Mouse (Mus musculus) kidney, postnatal 36 days (tissue): ENCODE results near the gene Efna5.

Experiments
- DNase-seq, 2 experiments: peaks; one replicate each; pipeline ENCODE4 v3.0.0; 2021 to 2022; ENCODE audit warnings: mixed read lengths in 2 of 2

Efna5 gene

DNA sequence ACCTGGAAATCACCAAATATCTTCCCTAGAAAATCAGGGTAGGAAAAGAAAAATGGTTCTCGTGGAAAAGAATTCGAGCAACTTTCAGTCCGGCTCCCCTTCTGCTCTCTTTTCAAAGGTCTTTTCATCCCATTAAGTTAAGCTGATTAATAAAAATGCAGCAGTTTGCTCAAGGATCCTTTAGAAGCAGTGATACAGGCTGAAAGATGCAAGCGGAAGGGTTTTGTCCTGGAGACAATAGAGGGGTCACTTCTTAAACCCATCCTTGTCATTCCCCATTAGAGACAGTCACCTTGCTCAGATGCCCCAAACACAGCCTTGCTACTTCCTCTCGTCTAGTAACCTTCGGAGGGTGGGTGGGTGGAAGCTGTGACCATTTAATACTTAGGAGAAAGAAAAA is 27.4 kb downstream of the Efna5 start:
- DNase-seq: no peak

DNA sequence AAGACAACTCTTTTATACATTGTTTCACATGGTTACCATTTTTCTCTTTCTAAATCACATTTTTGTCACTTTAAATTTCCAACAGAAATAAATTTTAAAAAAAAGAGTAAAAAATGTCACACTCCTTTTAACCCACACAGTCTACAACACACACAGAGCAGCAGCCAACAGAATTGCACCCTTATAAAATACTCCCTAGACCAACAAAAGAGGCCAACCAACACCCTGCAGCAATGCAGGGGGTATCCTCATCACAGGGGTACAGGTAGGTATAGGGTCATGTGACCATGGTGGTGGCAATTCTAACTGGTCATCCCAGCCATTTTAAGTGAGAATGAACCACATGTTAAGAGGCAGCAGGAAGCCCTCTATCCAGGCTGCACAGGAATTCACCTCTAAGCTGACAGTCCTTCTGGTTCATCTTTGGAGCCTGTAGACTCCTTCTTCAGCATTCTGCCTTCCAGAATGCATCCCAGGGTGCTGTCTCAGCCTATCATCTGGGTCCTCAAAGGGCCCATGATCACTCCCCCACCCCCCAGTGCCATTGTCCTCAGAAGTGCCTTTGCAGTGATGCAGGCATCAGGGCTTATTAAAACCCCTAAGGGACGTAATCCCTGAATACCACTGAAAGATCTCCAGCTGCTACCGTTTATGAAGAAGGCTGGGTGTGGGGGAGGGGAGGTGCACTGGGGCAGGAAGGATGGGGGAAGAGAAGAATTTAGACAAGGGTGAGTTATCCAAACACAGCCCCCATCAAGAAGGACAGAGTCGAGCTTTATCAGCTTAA is 28.1 kb downstream of the Efna5 start:
- no peak for DNase-seq

DNA sequence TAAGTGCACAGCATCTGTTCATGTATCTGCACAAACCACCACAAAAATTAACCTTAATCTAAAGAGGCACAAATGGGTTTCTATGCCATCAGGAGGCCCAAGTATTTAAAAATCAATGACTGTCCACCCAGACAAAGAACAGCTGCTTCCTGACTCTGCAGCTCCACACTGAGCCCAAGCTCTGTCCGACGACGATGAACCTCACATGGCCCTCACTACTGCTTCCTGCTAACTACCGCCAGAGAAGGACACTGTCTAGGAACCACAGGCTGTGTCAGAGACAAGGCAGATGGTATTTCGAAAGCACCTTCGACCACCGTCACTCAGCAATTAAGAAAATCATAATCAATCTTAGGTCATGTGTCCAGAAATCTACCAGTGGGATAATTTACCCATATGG is 29.8 kb downstream of the Efna5 start:
- DNase-seq: no peak

DNA sequence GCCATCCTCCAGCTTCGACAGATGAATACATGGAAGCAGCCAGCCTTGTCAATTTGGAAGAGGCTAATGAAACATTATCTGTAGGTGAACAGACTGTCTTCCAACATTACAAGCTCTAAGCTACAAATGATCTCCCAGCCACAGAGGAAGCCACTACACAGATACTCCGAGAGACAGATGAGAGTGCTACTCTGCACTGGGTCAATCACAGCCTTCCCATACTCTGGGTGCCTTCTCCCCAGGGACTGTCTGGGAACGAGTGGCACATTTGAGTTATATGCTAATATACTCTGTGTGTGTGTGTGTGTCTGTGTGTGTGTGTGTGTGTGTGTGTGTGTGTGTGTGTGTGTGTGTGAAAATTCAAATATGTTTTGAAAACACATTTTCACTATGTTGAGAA is 30.5 kb downstream of the Efna5 start:
- DNase-seq: no peak

DNA sequence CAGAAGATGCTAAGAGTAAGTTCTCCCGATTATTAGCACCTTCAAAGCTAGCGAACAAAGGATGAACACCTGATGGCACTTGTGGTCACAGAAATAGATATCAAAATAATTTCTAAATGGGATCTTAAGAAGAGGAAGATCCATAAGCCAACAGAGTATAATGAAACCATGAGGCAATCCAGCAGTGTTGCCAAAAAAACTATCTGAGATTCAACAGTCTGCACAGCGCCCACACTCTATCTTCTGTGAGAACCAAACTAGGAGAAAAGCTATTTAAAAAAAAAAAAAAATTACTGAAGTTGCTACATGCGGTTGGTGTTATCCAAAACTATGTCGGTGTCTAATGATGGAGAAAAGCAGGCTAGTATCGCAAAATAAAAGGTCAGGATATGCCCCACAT is 31.4 kb downstream of the Efna5 start:
- no peak for DNase-seq

DNA sequence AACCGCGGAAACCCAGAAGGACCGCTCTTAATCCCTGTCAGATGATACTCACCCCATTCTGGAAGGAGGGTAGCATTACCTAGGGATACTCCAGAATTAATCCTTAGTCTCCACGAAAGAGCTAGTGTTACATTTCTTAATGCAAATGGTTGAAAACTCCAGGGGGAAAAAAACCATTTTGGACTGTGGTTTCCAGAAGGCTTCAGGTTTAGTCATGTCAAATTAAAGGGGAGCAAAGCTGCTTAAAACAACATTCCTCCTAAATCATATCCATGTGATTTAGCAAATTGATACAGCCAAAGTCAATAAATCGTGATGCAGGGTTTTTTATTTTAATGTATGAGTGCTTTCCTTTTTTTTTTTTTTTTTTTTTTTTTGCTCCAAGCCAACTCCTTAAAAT is 35.5 kb downstream of the Efna5 start:
- no peak for DNase-seq

DNA sequence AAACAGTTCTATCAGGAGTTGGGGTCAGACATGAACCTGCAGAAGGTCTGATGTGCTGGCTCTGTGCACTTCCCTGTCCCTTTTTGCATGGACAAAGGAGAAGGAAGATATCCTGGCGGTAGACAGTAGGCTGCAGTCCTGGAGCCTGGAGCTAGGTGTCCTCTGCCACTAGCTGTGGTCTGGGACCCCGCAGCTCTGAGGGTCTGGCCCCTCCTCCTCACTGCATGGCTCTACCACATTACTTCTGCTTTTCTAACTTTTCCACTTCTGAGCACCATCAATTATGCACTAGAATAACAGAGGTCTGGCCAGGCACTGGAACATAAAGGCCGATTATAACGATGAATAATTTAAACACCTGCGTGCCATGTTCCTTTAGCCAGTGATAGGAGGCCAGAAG is 36.8 kb downstream of the Efna5 start:
- no peak for DNase-seq

DNA sequence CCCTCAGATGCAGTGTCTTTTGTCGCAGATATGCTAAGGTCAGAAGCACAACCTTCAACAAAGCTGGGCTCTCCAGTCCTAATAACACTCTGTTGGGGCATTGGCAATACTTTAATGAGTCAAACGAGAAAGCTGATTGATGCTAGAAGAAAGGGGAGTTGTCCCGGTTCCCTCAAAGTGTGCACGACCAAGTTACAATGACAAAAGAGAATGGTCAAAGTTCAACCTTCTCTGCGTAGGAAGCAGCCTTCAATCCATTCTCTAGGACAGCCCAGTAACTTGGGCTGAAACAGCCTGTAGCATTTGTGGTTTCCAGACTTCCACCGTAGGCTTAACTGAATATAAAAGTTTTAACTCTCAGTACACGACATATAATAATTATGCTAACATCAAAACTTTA is 43.8 kb downstream of the Efna5 start:
- no peak for DNase-seq

DNA sequence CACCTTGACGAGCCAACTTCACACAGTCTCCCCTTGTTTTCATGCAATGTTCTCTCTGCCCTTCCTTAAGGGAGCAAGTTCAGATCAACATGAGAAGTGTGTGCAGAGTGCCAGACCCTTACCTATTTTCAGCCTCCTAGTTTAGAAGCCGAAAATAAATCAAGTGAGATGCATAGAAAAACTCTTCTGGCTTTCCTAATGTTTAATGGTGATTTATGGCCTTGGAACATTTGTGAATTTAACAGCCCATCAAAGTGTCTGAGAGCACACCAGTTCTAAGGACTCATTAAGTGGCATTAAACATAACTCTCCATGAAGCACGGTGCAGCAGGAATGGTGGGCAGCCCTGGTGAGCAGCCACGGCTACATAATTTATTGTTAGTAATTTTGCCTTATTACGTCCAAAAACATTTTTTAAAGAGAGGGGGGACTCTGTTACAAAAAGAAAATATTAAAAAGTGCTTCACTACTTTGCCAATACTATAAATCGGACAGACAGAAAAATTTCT is 44.5 kb downstream of the Efna5 start:
- DNase-seq: no peak

DNA sequence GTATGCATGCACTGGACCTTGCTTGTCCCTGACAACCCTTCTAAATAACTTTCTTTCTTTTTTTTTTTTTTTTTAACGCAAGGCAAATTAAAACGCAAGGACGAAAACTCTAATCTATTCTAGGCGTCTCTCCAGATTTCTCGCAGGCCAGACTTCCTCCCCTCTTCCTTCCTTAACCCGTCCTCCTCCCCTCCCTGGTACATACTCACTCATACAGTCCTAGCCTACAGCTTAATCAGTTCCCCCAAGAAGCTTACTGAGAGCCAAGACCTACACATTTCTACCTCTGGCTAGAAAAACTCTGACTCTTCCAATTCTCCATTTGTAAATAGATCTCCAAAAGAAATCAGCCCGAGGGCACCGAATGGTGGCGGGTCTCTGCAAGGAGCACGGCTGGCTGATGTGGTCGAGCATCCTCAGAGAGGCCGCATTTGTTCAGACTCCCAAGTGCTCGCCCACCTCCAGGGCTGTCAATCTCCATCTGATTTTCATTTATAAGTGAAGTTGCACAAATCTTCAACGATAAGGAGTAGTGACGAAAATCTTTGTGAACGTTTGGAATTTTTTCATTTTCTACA is 48.5 kb downstream of the Efna5 start:
- no peak for DNase-seq

DNA sequence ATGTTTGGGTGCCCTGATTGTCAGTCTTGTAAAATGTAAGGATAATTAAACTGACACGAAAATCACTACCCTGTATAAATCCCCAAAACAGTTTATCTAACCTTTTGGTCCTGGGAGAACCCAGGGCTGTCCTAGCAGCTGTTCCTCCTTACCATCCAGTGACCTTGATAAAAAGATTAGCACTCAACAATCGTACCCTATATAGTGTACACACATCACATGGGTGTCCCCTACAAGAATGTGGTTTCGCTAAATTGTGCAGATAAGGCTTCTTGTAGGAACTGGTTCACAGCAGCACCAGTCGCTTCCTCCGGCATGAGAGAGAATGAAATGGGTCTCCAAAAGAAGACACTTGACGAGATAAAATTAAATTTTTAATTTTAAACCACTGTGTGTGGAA is 53.6 kb downstream of the Efna5 start:
- no peak for DNase-seq

DNA sequence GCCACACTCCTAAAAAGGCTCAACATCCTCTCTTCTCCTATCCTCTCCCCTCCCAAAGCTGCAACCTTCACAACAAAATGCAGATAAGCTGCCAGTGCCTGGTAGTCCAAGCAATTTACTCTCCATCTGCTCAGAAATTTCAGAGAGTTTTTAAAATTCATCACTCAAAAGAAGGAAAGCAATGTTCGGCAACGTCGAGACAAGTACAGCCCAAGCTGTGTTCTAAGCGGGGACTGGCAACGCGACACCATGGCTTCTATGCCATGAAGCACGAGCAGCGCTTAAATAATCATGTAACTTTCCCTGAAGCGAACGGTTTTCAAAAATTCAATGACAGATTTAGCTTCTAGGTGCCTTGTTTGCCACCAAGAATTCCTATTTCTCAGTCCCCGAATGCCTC is 59.9 kb downstream of the Efna5 start:
- DNase-seq: no peak

DNA sequence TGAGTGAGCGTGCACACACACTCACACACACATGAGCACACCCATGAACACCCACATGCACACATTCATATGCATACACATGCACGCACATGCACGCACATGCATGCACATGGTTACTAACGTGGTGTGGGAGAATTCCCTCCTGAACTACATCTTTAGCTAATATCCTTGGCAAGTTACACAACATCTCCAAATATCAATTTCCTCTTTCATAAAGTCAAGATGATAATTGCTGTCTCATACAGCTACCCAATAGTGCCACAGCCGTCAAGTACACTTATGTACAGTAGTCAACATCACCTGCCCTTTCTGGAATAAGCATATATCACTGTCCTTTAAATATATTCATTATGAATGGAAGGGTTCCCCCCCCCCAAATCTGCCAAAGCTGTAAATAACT is 61.2 kb downstream of the Efna5 start:
- no peak for DNase-seq

DNA sequence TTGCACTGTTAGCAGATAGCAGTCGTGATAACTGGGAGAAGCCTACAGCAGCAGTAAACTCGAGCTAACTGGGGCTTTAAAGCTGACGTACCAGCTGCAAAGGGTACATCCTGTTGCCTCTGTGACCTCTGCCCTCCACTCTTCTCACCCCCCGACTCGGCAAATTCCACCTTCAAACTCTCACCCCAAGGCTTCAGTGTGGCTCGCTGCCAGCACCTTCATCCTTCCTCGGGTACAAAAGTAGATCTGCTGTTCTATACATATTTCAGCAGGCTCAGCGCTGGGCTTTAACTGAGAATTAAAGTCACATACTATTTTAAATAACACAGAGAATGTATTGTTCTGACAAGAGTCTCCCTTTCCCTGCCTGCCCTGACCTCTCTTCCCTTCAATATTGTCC is 62.3 kb downstream of the Efna5 start:
- peak; percentile 4 to 18 for DNase-seq

DNA sequence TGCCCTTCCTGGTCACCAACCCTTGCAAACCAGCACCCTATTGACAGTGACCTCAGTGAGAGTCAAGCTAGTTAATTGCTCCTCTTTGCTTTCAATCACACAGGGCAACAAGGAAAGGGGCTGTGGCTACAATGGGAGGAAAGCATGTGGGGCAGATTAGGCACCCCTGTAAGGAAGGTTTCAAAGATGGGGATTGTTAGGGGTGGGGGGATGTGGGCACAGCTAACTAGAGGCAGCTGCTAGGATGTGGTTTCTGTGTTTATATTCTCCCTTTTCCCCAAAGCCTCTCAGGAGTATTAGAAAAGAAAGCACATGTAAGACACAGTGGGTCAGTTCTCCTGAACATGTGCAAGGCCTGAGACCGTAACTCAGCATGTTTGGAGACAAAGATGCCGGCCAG is 62.8 kb downstream of the Efna5 start:
- no peak for DNase-seq

DNA sequence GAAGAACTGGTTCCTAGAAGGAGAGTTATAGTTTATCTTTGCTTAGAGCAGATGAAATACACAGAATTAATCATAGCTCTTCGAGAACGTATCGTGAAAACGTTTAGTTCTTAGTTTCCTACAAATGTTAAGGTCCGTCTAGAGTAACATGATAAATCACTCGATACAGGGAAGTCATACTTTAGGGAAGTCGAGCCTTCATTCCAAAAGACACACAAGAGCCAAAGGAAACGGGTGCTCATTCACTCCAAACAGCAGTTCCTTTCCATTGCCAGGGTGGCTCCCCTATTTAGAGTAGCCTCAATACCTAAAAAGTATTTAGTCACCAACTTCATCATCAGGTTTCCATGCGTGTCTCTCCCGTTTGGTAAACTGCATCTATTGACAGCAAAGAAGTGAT is 64.2 kb downstream of the Efna5 start:
- DNase-seq: no peak

DNA sequence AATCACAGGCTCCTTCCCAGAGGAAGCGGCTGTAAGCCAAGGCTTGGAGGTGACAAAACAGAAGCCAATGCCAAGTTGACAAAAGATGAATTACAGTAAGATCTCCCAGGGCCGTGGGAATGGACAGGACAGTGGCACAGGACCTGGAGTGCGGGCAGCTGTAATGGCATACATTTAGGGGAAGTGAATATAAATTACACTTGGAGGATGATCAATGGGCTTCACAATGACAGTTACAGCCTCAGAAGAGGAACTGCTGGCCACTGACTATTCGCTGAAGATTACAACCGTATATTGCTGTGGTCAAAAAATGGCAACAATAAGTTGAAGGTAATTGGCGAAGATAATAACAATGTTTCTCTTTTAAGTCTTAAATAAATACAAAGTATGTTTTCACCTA is 67.7 kb downstream of the Efna5 start:
- DNase-seq: no peak

DNA sequence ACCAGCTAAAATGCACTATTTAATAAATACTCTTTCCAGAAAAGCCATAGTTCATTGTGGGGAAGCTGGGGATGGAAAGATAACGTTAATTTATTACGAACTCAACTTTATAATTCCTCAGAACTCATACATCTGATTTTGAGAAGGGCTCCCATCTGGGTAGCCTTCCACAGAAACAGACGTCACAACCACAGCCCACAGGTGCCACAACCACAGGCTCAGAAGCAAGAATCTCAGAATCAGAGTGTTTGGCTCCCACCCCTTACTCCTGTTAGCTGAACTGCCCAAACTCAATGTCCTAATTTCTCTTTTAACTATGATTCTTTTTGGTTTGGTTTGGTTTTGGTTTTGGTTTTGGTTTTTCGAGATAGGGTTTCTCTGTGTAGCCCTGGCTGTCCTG is 73.2 kb downstream of the Efna5 start:
- DNase-seq: no peak

DNA sequence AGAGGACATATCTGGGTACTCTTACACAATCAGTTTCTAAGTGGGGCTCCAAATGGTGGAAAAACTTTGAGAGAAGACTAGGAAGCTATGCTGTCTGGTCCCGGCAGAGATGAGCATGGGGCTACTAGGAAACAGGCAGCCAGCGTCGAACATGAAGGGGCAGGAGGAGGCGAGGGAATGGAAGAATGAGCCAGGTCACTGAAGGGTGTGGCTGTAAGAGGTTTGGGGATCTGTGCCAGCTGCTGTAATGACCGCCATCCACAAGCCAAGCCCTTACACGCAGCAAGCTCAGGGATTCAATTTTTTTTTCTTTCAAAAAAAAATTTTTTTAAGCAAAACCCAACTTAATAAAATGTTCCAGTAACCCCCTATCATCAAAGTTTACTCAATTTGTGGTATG is 74.5 kb downstream of the Efna5 start:
- no peak for DNase-seq

DNA sequence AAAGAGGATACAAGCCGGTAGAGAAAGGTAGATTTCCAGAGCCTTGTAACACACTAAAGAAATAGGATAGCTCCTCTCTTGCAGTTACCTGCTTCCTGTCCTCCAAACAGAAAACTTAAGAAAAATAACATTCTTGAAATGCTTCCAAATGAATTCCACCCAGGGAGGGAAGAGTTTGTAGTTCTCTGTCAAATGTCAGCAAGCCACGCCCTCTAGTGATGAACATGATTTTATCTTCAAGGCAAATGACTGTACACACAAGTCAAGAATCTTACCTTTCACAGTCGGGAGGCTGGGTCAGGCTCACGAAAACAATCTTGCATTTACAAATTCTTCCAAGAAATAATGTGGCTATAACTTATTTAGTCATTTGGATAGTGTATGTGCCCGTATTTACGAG is 78.4 kb downstream of the Efna5 start:
- DNase-seq: no peak

DNA sequence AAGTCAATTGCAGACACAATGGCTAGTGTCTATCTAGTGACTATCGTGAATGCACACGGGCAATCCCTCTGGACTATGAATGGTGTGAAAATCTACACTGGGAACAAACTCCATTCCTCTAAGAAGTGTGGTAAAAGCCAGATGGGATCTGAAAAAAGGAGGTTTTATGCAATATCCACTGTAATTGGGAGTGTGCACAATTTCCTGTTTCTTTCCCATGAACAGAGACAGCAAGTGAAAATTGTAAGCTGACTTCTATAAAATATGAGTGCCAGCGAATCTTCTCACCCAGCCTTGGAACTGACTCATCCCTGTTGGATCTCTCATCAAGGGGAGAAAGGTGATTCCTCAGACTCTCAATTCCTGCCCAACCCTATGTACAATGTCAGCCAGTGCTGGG is 83.8 kb downstream of the Efna5 start:
- no peak for DNase-seq

DNA sequence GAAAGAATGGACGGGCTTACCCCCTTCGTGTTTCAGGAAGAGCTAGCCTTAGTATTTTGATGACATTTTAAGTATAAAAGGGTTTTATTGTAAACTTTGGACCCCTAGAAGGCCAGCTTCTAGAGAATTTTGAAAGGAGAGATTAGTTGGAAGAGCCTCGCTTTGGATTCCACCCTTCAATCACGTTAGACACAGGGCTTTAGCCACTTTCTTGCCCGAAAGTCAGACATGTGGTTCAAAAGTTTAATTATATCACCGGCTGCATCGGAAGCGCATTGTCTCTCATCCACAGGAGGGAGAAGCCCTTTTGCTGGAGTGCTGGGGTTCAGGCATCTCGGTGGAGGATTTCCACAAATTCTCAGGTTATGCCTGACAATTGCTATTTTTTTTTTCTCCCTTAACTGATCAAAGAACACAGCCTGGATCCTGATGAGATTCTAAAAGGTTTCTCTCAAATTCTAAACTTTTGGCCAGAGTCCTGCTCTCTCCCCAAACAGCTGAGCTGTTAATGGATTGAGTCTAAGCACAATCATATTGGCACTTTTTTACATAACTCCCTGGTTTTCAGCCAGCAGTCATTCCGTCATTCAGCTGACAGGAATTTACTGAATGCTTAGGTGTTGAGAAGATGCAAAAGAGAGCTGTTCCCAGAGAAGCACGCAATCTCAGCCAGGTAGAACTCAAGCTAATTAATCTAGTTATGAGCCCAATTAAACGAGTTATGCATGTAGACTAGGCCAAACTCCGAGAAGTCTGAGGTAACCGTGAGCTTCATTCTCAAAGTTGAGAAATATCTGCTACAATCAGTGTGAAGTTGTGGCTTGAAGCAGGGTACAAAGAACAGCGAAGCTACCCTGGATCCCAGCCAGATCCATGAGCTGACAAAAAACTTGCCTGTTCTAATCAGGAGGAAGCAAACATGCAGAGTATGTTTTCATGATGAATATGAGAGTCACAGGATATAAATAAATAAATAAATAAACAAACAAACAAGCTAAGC is 91.5 kb downstream of the Efna5 start:
- peak in 1 of 2 experiments; percentile 27 for DNase-seq

DNA sequence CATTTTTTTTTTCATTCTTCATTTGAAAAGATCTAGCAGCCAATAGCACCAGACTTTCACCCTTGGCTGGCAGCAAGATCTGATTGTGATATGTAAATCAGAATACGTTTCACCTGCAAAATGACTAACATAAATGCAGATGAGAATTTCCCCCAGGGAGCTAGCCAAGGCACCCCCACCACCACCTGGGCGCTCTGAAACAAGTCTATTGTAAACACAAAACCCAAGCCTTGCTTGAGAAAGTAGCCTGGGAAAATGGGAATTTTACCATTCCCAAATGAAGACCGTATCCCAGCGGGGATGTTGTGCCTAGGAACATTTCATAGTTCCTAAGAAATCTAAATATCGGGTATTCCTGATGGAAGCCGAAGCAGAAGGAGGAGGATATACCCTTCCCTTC is 92.3 kb downstream of the Efna5 start:
- DNase-seq: peak; percentile 5 to 15

DNA sequence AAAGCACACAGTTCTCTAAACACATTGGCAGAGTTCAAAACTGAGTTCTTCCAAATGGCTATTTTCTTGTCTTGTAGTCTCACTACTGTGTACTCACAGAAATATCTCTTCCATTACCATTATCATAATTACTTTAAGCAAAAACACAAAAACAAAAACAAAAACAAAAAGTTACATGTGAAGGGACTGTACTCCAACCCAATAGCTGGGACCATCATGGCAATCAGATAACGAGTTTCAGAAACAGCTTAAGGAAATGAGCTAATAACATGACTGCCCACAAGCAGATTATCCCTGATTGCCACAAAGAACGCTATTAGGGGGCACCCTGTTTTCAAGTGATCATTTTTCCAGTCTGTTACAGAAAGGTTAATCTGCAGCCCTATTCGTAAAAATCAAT is 93.3 kb downstream of the Efna5 start:
- DNase-seq: no peak
